Mouse (Mus musculus) left cerebral cortex, postnatal 25 days (tissue): ENCODE measurements around the gene Moxd1. TPM values are rescaled to one million over a fixed set of nuclear protein-coding genes. Genes with fewer than 3 reads are reported as not detected.

Experiments
- DNase-seq, 2 experiments: peaks; one replicate each; pipeline ENCODE4 v3.0.0; 2022; ENCODE audit warnings: low spot score in 2 of 2, mixed read lengths in 1 of 2
- intact Hi-C: fragments of 180-260 bp; cut with DNase I; formaldehyde crosslinking; loops from one replicate; pipeline ENCODE4 v1.15.1; 2025
- total RNA-seq, 2 experiments: library from RNA; stranded (reverse); gene quantifications; 2 replicates each; pipeline ENCODE4 v1.2.3; 2021

Gene Moxd1
- total RNA-seq, 2 experiments from 2014 or later: 8.2 to 8.8 TPM

- DNase-seq: no peak
These were observed 117.9 kb downstream of the Moxd1 start for GRCm38 (mm10) chr10:24341214-24341589.

GRCm38 (mm10) chr10:24343068-24343467 lies 119.8 kb downstream of the Moxd1 start:
- intact Hi-C loops: no loop called here
- no peak for DNase-seq

More at GRCm38 (mm10) chr10:24341214-24341589, 117.9 kb downstream of the Moxd1 start:
- intact Hi-C loops: no loop called here

Other genes with a start within 250 kb of the Moxd1 start
- gene Taar6, start 237.9 kb upstream of the Moxd1 start, total RNA-seq: not detected
- not detected for gene Taar7a, start 230.0 kb upstream of the Moxd1 start, total RNA-seq
- not detected for gene Taar7b, start 223.6 kb upstream of the Moxd1 start, total RNA-seq
- not detected for gene Taar7d, start 196.3 kb upstream of the Moxd1 start, total RNA-seq
- not detected for gene Taar7e, start 185.9 kb upstream of the Moxd1 start, total RNA-seq
- gene Taar7f, start 174.0 kb upstream of the Moxd1 start, total RNA-seq: not detected
- gene Taar8a, start 147.0 kb upstream of the Moxd1 start, total RNA-seq: not detected
- gene Taar8b, start 131.2 kb upstream of the Moxd1 start, total RNA-seq: not detected
- gene Taar8c, start 121.6 kb upstream of the Moxd1 start, total RNA-seq: not detected
- not detected for gene Taar9, start 114.0 kb upstream of the Moxd1 start, total RNA-seq
- gene Stx7, start 74.2 kb upstream of the Moxd1 start, total RNA-seq: 100 to 1,000 TPM; 128 to 129 TPM